Mouse (Mus musculus) spleen, adult 2 months (tissue): ENCODE results near the gene Eral1.

ENCODE experiments used
- CTCF ChIP-seq: fragments of 200-500 bp; IDR thresholded peaks from 2 replicates; pipeline ENCODE4 v1.5.1; 2011; ENCODE audit warnings: mild to moderate bottlenecking, inconsistent platforms; ENCODE audit not compliant: insufficient read depth, insufficient read length, insufficient replicate concordance; ENCODE audit errors: extremely low read depth
- POLR2A ChIP-seq: fragments of 200-500 bp; IDR thresholded peaks from 2 replicates; pipeline ENCODE4 v1.6.1; 2011; ENCODE audit warnings: low read depth, low read length, inconsistent platforms

DNA sequence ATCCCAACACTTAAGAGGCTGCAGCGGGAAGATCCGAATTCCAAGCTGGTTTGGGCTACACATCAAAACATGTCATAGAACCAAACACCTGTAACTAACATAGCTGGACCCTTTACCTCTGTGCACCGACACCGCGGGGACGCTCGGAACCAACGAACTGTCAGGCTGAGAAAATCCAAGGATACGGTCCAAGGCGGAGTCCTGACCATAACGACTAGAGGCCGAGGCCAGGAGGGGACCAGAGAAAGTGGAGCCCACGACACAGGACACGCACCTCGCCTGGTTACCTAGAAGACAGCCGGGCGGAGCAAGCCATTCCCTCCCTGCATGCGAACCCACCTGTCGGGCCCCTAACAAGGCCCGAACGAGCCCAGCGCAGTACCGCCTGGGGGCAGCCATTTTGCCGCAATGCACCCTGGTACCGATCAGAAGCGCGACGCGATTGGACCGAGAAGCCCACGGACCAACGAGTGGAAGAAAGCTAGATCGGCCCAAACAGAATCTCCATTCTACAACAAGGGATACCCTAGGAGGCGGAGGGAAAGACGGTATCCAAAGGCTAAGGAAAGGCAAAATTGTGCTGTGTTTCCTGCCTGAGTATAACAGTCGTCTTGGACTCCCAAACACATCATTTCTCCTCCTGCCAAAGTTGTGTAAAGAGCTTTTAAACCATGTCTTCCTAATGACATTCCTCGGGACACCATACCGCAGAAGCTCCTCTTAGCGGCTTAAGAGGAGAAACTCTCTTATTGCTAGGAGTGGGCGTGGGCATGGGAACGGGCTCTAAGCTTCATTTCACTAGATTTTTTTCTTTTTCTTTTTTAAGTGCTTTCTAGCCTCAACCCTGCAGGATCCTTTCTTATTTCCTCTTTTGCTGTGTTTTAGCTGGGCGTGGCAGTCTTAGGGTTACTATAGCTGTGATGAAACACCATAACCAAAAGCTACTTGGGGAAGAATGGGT is at the start of gene Eral1:
- TF ChIP-seq POLR2A (peak; percentile 66), CTCF (no peak)
